Mouse (Mus musculus) CH12.LX (cell line): ENCODE data around the gene Ap2a1. TPM values are rescaled to one million over a fixed set of nuclear protein-coding genes. Genes with fewer than 3 reads are reported as not detected.

Source experiments
- DNase-seq: peaks from one replicate; pipeline ENCODE4 v3.0.0-alpha.2; 2013; ENCODE audit errors: extremely low read depth
- H3K27ac ChIP-seq: 2 replicates; pipeline ENCODE4 v1.5.1; 2012; ENCODE audit warnings: low read depth, mild to moderate bottlenecking, control low read depth, moderate library complexity; ENCODE audit not compliant: insufficient read depth
- H3K27me3 ChIP-seq: replicated peaks from 2 replicates; pipeline ENCODE3; 2012; ENCODE audit warnings: inconsistent platforms
- H3K36me3 ChIP-seq, 2 experiments: replicated peaks in 1 of 2; 2 replicates each; pipeline versions ENCODE3 to v1.6.1; 2012; ENCODE audit warnings: inconsistent platforms in 1 of 2, low read length in 1 of 2, mild to moderate bottlenecking in 1 of 2, mixed read lengths in 1 of 2, moderate library complexity in 1 of 2; ENCODE audit not compliant: control insufficient read depth in 1 of 2, insufficient read depth in 1 of 2
- H3K4me1 ChIP-seq, 2 experiments: 2 replicates each; pipeline ENCODE4 v1.6.1; 2012; ENCODE audit warnings: inconsistent platforms in 1 of 2, moderate library complexity in 1 of 2; ENCODE audit not compliant: insufficient read depth in 2 of 2, control insufficient read depth in 1 of 2
- H3K4me2 ChIP-seq: 2 replicates; pipeline ENCODE4 v1.6.1; 2012; ENCODE audit warnings: low read depth, mild to moderate bottlenecking, control low read depth; ENCODE audit not compliant: poor library complexity, insufficient read depth, severe bottlenecking
- H3K4me3 ChIP-seq, 3 experiments: fragments of 150-350 bp in 1 of 3; sonication (generic) in 1 of 3; replicated peaks in 1 of 3; 2 replicates each; pipeline versions ENCODE3 to v1.5.1; 2011 to 2012; ENCODE audit warnings: low read depth in 2 of 3, low read length in 2 of 3, mild to moderate bottlenecking in 2 of 3, moderate library complexity in 2 of 3, control low read depth in 1 of 3, improper control_type of control experiment in 1 of 3, inconsistent platforms in 1 of 3, mixed read lengths in 1 of 3; ENCODE audit not compliant: poor library complexity in 1 of 3
- H3K79me2 ChIP-seq: replicated peaks from 2 replicates; pipeline ENCODE4 v1.6.1; 2012; ENCODE audit warnings: mild to moderate bottlenecking, moderate library complexity; ENCODE audit not compliant: control insufficient read depth, poor library complexity, insufficient read depth, severe bottlenecking; ENCODE audit errors: extremely low read depth
- H3K9ac ChIP-seq: 2 replicates; pipeline ENCODE4 v1.6.1; 2012; ENCODE audit warnings: low read depth, mild to moderate bottlenecking, control low read depth, moderate library complexity; ENCODE audit not compliant: insufficient read depth
- H3K9me3 ChIP-seq: replicated peaks from 2 replicates; pipeline ENCODE3; 2012; ENCODE audit warnings: low read length, inconsistent platforms, mixed read lengths
- BHLHE40 ChIP-seq: IDR thresholded peaks from 2 replicates; pipeline ENCODE4 v1.6.1; 2011; ENCODE audit warnings: mild to moderate bottlenecking, low read depth, low read length, improper control_type of control experiment
- E2F4 ChIP-seq: IDR thresholded peaks from 2 replicates; pipeline ENCODE4 v1.6.1; 2011; ENCODE audit warnings: low read depth, low read length, improper control_type of control experiment; ENCODE audit not compliant: insufficient replicate concordance
- ETS1 ChIP-seq: conservative IDR thresholded peaks from 2 replicates; pipeline ENCODE4 v1.6.1; 2012; ENCODE audit warnings: low read depth, mild to moderate bottlenecking, inconsistent platforms, low read length, improper control_type of control experiment, moderate library complexity
- IRF4 ChIP-seq: IDR thresholded peaks from 2 replicates; pipeline ENCODE4 v1.6.1; 2014; ENCODE audit warnings: low read depth, mild to moderate bottlenecking, inconsistent platforms, low read length, improper control_type of control experiment
- JUN ChIP-seq: IDR thresholded peaks from 2 replicates; pipeline ENCODE4 v1.6.1; 2011; ENCODE audit warnings: low read depth, mild to moderate bottlenecking, low read length, improper control_type of control experiment, moderate library complexity; ENCODE audit not compliant: insufficient read depth
- JUND ChIP-seq: conservative IDR thresholded peaks from 2 replicates; pipeline ENCODE4 v1.6.1; 2011; ENCODE audit warnings: low read depth, low read length, improper control_type of control experiment
- MAFK ChIP-seq: IDR thresholded peaks from 2 replicates; pipeline ENCODE4 v1.6.1; 2011; ENCODE audit warnings: low read length, improper control_type of control experiment; ENCODE audit not compliant: insufficient replicate concordance
- MAZ ChIP-seq: IDR thresholded peaks from 2 replicates; pipeline ENCODE4 v1.6.1; 2012; ENCODE audit warnings: low read depth, mild to moderate bottlenecking, inconsistent platforms, low read length, improper control_type of control experiment, moderate library complexity
- MEF2A ChIP-seq: IDR thresholded peaks from 2 replicates; pipeline ENCODE4 v1.6.1; 2014; ENCODE audit warnings: low read depth, mild to moderate bottlenecking, inconsistent platforms, low read length, improper control_type of control experiment, borderline replicate concordance
- MYC ChIP-seq: IDR thresholded peaks from 2 replicates; pipeline ENCODE4 v1.6.1; 2011; ENCODE audit warnings: low read depth, mild to moderate bottlenecking, improper control_type of control experiment, low read length
- POLR2AphosphoS2 ChIP-seq: IDR thresholded peaks from 2 replicates; pipeline ENCODE4 v1.6.1; 2011; ENCODE audit warnings: low read depth, low read length, improper control_type of control experiment
- RAD21 ChIP-seq: IDR thresholded peaks from 2 replicates; pipeline ENCODE4 v1.6.1; 2011; ENCODE audit warnings: low read depth, mild to moderate bottlenecking, low read length, improper control_type of control experiment, moderate library complexity
- TCF12 ChIP-seq: IDR thresholded peaks from 2 replicates; pipeline ENCODE4 v1.6.1; 2014; ENCODE audit warnings: low read depth, mild to moderate bottlenecking, inconsistent platforms, low read length, improper control_type of control experiment
- UBTF ChIP-seq: IDR thresholded peaks from 2 replicates; pipeline ENCODE4 v1.6.1; 2012; ENCODE audit warnings: low read depth, mild to moderate bottlenecking, inconsistent platforms, low read length, improper control_type of control experiment, moderate library complexity
- USF2 ChIP-seq: conservative IDR thresholded peaks from 2 replicates; pipeline ENCODE4 v1.6.1; 2011; ENCODE audit warnings: low read depth, low read length, improper control_type of control experiment
- ZC3H11A ChIP-seq: IDR thresholded peaks from 2 replicates; pipeline ENCODE4 v1.6.1; 2012; ENCODE audit warnings: low read depth, mild to moderate bottlenecking, inconsistent platforms, low read length, improper control_type of control experiment
- ZNF384 ChIP-seq: IDR thresholded peaks from 2 replicates; pipeline ENCODE4 v1.6.1; 2012; ENCODE audit warnings: low read depth, low read length, improper control_type of control experiment, inconsistent platforms
- dilution Hi-C: fragments of 300-500 bp; cut with MboI; formaldehyde crosslinking; loops from 2 replicates; pipeline ENCODE4 v1.14.3; 2020; ENCODE audit warnings: low sequenced_read_pairs; ENCODE audit not compliant: extremely low pct_unique_long_range_greater_than_20kb, extremely low pct_ligation_motif_present
- in situ Hi-C: fragments of 300-500 bp; cut with MboI; formaldehyde crosslinking; loops from 3 replicates; pipeline ENCODE4 v1.14.3; 2019; ENCODE audit warnings: low sequenced_read_pairs, low pct_ligation_motif_present, low pct_unique_long_range_greater_than_20kb, mixed read lengths
- polyA plus RNA-seq: library from polyadenylated mRNA; unstranded; fragments of >175 nt; gene quantifications from 2 replicates; pipeline ENCODE4 v1.2.1, GENCODE M21; 2012; ENCODE audit warnings: low read depth; ENCODE audit not compliant: insufficient read length
- total RNA-seq, 2 experiments: library from RNA; depleted of rRNA; stranded (reverse); fragments of 300-350 nt in 1 of 2; fragments of >200 nt in 1 of 2; gene quantifications; 2 replicates each; pipeline ENCODE4 v1.2.3; 2012 to 2014

The Ap2a1 gene
- total and polyA plus RNA-seq, 3 experiments: 35.7 to 61.1 (median 56.3) TPM

GRCm38 (mm10) chr7:44954091-44954885, 25.0 kb upstream of the Ap2a1 start:
- H3K4me2 ChIP-seq: no peak overlapping the region
- no peak overlapping the region for H3K27ac ChIP-seq
- no peak overlapping the region for H3K4me3 ChIP-seq
- dilution Hi-C loops: no loop called here
- H3K36me3 ChIP-seq: peaks cover 0 to 20% of the 10 kb centered on the region in 2 experiments
- peaks cover 32% of the 10 kb centered on the region for H3K27me3 ChIP-seq
- no peak for DNase-seq
- in situ Hi-C loops: loop anchor here (10.0 kb wide), 2 partner anchors 99 to 209 kb away; partner anchors contain the start of genes Pnkp and Vrk3
- H3K4me1 ChIP-seq: peaks cover 3 to 16% of the 10 kb centered on the region in 2 experiments; a peak in 3 of 4 replicates
- H3K9ac ChIP-seq: no peak overlapping the region
- H3K79me2 ChIP-seq: no peaks in the 10 kb centered on the region
- no peak for TF ChIP-seq MEF2A
- TF ChIP-seq TCF12: no peak
- no peak for TF ChIP-seq ZC3H11A
- TF ChIP-seq ZNF384: no peak
- no peak for TF ChIP-seq UBTF
- no peak for TF ChIP-seq BHLHE40
- TF ChIP-seq E2F4: no peak
- TF ChIP-seq MYC: no peak
- TF ChIP-seq MAZ: no peak
- no peak for TF ChIP-seq JUN
- TF ChIP-seq USF2: no peak
- no peak for TF ChIP-seq JUND
- TF ChIP-seq IRF4: no peak
- no peak for TF ChIP-seq ETS1
- TF ChIP-seq RAD21: no peak
- TF ChIP-seq POLR2AphosphoS2: no peak
- TF ChIP-seq MAFK: no peak
- H3K9me3 ChIP-seq: no peaks in the 10 kb centered on the region

DNA sequence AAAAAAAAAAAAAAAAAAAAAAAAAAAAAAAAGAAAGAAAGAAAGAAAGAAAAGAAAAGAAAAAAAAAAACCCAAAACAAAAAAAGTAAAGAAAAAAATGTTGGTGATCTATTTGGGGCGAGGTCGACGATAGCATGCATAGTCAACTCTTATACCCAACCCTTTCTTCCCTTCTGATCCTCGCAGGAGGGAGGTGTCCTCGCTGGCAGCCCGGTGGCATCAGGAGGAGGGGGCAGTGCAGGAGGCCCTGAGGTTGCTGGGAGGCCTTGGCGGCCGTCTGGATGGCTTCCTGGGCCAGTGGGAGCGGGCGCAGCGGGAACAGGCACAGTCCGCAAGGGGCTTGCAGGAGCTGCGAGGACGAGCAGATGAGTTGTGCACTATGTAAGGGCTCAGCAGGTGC, 24.3 kb upstream of the Ap2a1 start:
- in situ Hi-C loops: loop anchor here (10.0 kb wide), 2 partner anchors 99 to 209 kb away; partner anchors contain the start of genes Pnkp and Vrk3
- Histone ChIP-seq H3K4me2 (no peak overlapping the region), H3K79me2 (no peaks in the 10 kb centered on the region), H3K9me3 (no peaks in the 10 kb centered on the region), H3K36me3 (peaks cover 0 to 13% of the 10 kb centered on the region in 2 experiments)
- TF ChIP-seq POLR2AphosphoS2: no peak
- TF ChIP-seq, all 38 proteins: peak for 0
- no peak for DNase-seq
- peaks cover 3 to 16% of the 10 kb centered on the region in 2 experiments; a peak in 3 of 4 replicates for H3K4me1 ChIP-seq
- no peak overlapping the region for H3K4me3 ChIP-seq
- dilution Hi-C loops: no loop called here
- peaks cover 37% of the 10 kb centered on the region for H3K27me3 ChIP-seq
- H3K27ac ChIP-seq: no peak overlapping the region
- no peak overlapping the region for H3K9ac ChIP-seq
